Mouse (Mus musculus): ENCODE measurements around the gene Il27ra.

Il27ra gene

GRCm38 (mm10) chr8:84042066-84042947 is at the start of gene Il27ra:
Gene Il27ra, minus strand, starts transcription at chr8:84042589.
- ChIA-PET CTCF (interaction anchor here (0.6 to 3.1 kb wide), 16 partner anchors 8 to 1035 kb away, joined by 3 to 9 read pairs (median 4); partner anchors contain the start of gene Dcaf15 (in 1 of the 4)), POLR2A (interaction anchor here in 3 of 4 experiments (0.6 to 5.1 kb wide), 20 partner anchors 9 to 193 kb away, joined by 3 to 25 read pairs (median 3); partner anchors contain the start of genes 1700067K01Rik (in 1 of the 3), Dcaf15 (in 1 of the 3), Gm10643 (in 1 of the 3) and Palm3 (in 1 of the 3))

DNA sequence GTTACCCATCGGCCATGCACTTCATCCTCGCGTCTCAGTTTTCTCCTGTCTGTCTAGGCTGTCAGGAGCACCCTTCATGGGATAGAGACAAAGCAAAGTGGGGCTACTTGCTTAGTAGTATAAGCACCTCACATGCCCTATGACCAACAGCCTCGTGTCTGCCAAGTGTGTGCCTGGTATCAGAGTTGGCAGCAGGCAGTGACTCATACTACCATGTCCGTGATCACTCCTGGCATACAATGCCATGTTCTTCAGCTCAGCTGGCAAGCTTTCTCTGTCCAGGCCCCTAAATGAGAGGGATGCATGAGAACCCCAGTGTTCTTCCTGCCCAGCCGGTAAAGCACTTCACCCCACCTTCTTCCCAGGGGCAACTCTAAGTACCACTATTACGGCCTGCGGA is 48.2 kb upstream of the Il27ra start:
- CTCF ChIA-PET, result no interaction called here
- POLR2A ChIA-PET, result interaction anchor here in 3 of 4 experiments (0.5 to 1.8 kb wide), 7 partner anchors 14 to 456 kb away, joined by 3 to 6 read pairs (median 4); partner anchors contain the start of genes Dcaf15 (in 1 of the 3), Gm10643 (in 1 of the 3) and Rfx1 (in 1 of the 3)

DNA sequence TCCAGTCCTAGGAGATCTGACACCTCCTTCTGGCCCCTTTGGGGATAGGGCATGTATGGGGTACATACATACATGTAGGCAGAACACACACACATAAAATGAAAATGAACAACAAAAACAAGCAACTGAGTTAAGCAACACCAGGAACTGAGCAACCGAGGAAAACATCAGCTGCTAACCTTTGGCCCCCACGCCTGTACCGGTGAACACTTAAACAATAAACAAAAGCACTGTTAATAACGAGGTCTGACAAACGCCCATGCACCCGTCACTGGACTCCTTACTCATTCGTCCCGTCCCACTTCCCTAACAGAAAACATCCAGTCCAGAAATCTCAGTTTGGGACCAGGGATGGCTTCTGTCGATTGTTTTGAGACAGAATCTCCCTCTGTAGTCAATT is 46.9 kb upstream of the Il27ra start:
- ChIA-PET POLR2A (interaction anchor here in 1 of 4 experiments (0.6 to 1.8 kb wide), 3 partner anchors 14 to 45 kb away, joined by 3 to 5 read pairs (median 4); partner anchors contain the start of gene Dcaf15), CTCF (no interaction called here)

GRCm38 (mm10) chr8:84087821-84088220 is 45.4 kb upstream of the Il27ra start:
- CTCF ChIA-PET, result interaction anchor here in 2 of 4 experiments (0.6 to 1.0 kb wide), 3 partner anchors 17 to 166 kb away, joined by 3 to 4 read pairs (median 3); partner anchors contain the start of genes Dcaf15 (in 1 of the 2) and Podnl1 (in 1 of the 2)
- POLR2A ChIA-PET, result interaction anchor here in 2 of 4 experiments (1.1 to 1.9 kb wide), 8 partner anchors 9 to 21 kb away, joined by 3 to 8 read pairs (median 5); partner anchors contain the start of genes Dcaf15 (in 2 of the 2) and Rfx1 (in 2 of the 2)

DNA sequence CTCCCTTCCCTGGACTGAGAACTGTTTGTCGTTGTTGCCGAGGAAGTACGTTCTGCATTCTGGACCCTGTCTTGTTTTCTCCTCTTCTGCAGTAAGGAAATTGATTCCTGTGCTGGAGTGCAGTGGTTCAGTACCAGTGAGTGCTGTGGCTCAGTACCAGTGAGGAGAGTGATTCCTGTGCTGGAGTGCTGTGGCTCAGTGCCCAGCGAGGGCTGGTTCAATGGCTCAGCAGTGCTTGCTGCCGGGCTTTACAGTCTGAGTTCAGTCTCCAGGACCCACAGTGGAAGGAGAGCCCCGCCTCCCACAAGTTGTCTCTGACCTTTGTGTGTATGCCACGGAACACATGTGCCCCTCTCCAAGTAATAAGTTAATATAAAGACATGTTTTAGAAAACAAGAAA is 44.8 kb upstream of the Il27ra start:
- ChIA-PET POLR2A (interaction anchor here in 2 of 4 experiments (1.1 to 1.9 kb wide), 5 partner anchors 10 to 21 kb away, joined by 3 to 8 read pairs (median 6); partner anchors contain the start of genes Dcaf15 (in 1 of the 2) and Rfx1 (in 1 of the 2)), CTCF (interaction anchor here in 1 of 4 experiments (0.9 kb wide), 1 partner anchor 18 kb away, joined by 3 read pairs; the partner anchor contains the start of gene Dcaf15)

- CTCF ChIA-PET, result interaction anchor here (0.5 to 2.0 kb wide), 7 partner anchors 17 to 345 kb away, joined by 3 to 4 read pairs (median 3); no protein-coding TSS in a partner anchor
- POLR2A ChIA-PET, result interaction anchor here in 3 of 4 experiments (0.5 to 1.7 kb wide), 13 partner anchors 9 to 118 kb away, joined by 3 to 13 read pairs (median 4); partner anchors contain the start of genes Dcaf15 (in 1 of the 3) and Rfx1 (in 1 of the 3)
These were observed 42.1 kb upstream of the Il27ra start for GRCm38 (mm10) chr8:84084341-84085115.

- POLR2A ChIA-PET, result interaction anchor here in 3 of 4 experiments (0.5 to 1.7 kb wide), 14 partner anchors 9 to 118 kb away, joined by 3 to 13 read pairs (median 4); partner anchors contain the start of genes Dcaf15 (in 1 of the 3) and Rfx1 (in 1 of the 3)
- CTCF ChIA-PET, result interaction anchor here (0.5 to 2.0 kb wide), 6 partner anchors 44 to 346 kb away, joined by 3 to 4 read pairs (median 4); no protein-coding TSS in a partner anchor
These were observed 41.4 kb upstream of the Il27ra start for GRCm38 (mm10) chr8:84083829-84084241.

- POLR2A ChIA-PET, result interaction anchor here in 1 of 4 experiments (6.6 kb wide), 1 partner anchor 14 kb away, joined by 88 read pairs; the partner anchor contains the start of genes Gm10643 and Rfx1
- CTCF ChIA-PET, result no interaction called here
These were observed 36.8 kb upstream of the Il27ra start for GRCm38 (mm10) chr8:84079206-84079605.

- CTCF ChIA-PET, result interaction anchor here in 3 of 4 experiments (0.6 to 1.4 kb wide), 8 partner anchors 16 to 286 kb away, joined by 3 to 5 read pairs (median 3); no protein-coding TSS in a partner anchor
- POLR2A ChIA-PET, result interaction anchor here in 3 of 4 experiments (0.6 to 8.4 kb wide), 18 partner anchors 9 to 424 kb away, joined by 3 to 88 read pairs (median 5); partner anchors contain the start of genes Rfx1 (in 3 of the 3), Dcaf15 (in 2 of the 3), Gipc1 (in 1 of the 3) and Gm10643 (in 1 of the 3)
These were observed 34.5 kb upstream of the Il27ra start for GRCm38 (mm10) chr8:84076849-84077248.

- ChIA-PET POLR2A (interaction anchor here in 3 of 4 experiments (0.6 to 8.4 kb wide), 24 partner anchors 8 to 1724 kb away, joined by 3 to 88 read pairs (median 4); partner anchors contain the start of genes Rfx1 (in 3 of the 3), Dcaf15 (in 2 of the 3), 4930432K21Rik (in 1 of the 3) and Cc2d1a (in 1 of the 3)), CTCF (interaction anchor here in 3 of 4 experiments (0.6 to 1.4 kb wide), 9 partner anchors 16 to 161 kb away, joined by 3 to 5 read pairs (median 3); no protein-coding TSS in a partner anchor)
These were observed 34.0 kb upstream of the Il27ra start for GRCm38 (mm10) chr8:84076412-84076811.

GRCm38 (mm10) chr8:84073230-84073976 is 31.0 kb upstream of the Il27ra start:
- POLR2A ChIA-PET, result interaction anchor here (0.6 to 8.4 kb wide), 27 partner anchors 8 to 334 kb away, joined by 3 to 88 read pairs (median 5); partner anchors contain the start of genes Dcaf15 (in 2 of the 4), Gm10643 (in 1 of the 4), Rfx1 (in 1 of the 4) and Rln3 (in 1 of the 4)
- CTCF ChIA-PET, result interaction anchor here in 2 of 4 experiments (0.5 to 2.8 kb wide), 5 partner anchors 27 to 137 kb away, joined by 3 to 12 read pairs (median 3); no protein-coding TSS in a partner anchor

- ChIA-PET POLR2A (interaction anchor here in 2 of 4 experiments (0.8 to 8.4 kb wide), 7 partner anchors 14 to 112 kb away, joined by 3 to 59 read pairs (median 4); partner anchors contain the start of genes Dcaf15 (in 1 of the 2) and Rln3 (in 1 of the 2)), CTCF (interaction anchor here in 1 of 4 experiments (0.6 to 1.6 kb wide), 2 partner anchors 33 to 35 kb away, joined by 3 to 6 read pairs; no protein-coding TSS in a partner anchor)
These were observed 29.9 kb upstream of the Il27ra start for GRCm38 (mm10) chr8:84072321-84072720.

DNA sequence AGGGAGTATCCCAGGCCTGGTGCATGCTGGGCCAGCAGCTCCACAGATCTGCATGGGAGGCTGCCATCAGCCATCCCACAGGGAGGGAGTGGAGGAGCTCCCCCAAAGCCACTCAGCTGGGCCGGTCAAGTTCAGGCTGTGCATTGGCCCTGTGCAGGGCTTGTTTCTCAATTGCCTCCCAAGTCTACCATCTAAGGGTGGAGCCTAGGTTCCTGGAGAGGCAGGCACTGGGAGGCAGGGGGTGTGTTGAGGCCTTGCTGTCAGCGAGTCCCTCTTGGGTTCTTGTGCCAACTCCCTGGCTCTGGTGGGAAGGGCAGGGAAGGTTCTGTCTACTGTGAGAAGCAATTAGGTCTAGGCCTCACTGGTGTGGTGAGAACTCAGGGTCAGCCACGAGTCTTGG is 29.5 kb upstream of the Il27ra start:
- ChIA-PET POLR2A (interaction anchor here in 1 of 4 experiments (1.1 to 8.4 kb wide), 5 partner anchors 14 to 96 kb away, joined by 3 to 59 read pairs (median 4); partner anchors contain the start of genes Dcaf15 and Rln3), CTCF (interaction anchor here in 1 of 4 experiments (0.6 to 1.6 kb wide), 2 partner anchors 33 to 34 kb away, joined by 3 to 6 read pairs; no protein-coding TSS in a partner anchor)

DNA sequence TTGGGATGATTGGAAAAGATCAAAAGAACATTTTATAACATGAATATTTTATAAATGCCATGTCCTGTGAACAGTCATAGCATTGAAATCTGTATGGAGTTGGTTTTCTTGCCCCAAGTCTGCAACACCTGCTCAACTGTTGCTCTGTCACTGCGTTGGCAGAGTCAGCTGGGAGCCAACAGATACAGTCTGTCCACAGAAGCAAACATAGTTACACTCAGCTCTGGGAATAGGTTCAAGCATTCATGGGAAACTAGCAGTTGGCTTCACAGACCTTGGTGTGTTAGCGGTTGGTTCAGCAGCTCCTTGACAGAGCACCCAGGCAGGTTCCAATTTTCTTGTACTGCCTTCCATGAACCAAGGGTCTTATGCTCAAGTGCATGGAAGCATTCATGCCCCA is 28.3 kb upstream of the Il27ra start:
- ChIA-PET CTCF (interaction anchor here in 1 of 4 experiments (0.6 kb wide), 1 partner anchor 317 kb away, joined by 3 read pairs; no protein-coding TSS in a partner anchor), POLR2A (interaction anchor here in 3 of 4 experiments (0.6 to 8.4 kb wide), 6 partner anchors 11 to 34 kb away, joined by 3 to 59 read pairs (median 4); partner anchors contain the start of gene Dcaf15 (in 2 of the 3))

DNA sequence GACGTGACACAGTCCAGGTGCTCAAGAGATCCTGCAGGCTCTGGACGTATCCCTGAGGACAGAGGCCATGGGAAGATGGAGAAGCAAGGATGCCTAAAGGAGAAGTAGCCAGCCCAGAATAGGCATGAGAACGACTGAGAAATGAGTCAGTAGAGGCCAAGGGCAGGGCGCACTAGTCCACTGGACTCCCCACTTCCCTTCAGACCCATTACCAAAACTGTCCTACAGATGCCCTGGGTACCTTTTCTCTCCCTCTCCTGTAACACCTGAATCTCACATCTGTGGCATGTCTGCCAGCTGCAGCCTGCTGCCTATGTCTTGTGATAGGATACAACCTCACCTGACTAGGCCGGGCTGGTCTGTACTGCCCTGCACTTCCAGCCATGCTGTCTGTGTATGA is 27.9 kb upstream of the Il27ra start:
- ChIA-PET POLR2A (interaction anchor here in 3 of 4 experiments (0.5 to 8.4 kb wide), 12 partner anchors 11 to 120 kb away, joined by 3 to 59 read pairs (median 4); partner anchors contain the start of gene Dcaf15 (in 2 of the 3)), CTCF (interaction anchor here in 2 of 4 experiments (0.6 to 1.2 kb wide), 3 partner anchors 134 to 1204 kb away, joined by 3 read pairs; no protein-coding TSS in a partner anchor)

Measured in embryonic stem cell, embryonic (primary cell).